35 mouse cellular contexts compared by ENCODE assay signal in the genomic region with DNA sequence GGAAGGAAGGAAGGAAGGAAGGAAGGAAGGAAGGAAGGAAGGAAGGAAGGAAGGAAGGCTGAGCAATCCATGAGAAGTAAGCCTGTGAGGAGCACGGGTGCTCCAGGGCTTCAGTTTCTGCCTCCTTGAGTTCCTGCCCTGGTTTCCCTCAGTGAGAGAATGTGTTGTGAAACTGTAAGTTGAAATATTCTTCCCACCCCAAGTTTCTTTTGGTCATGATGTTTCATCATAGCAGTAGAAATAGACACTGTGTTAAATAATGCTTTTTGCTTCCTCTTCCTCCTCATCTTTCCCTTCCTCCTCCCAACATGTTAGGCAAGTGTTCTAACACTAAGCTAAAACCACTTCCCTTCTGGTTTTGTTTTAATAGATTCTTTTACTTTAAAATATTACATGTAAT. TPM values are rescaled to one million over a fixed set of nuclear protein-coding genes. Genes with fewer than 3 reads are reported as not detected.
DNase-seq lines count a peak whose midpoint lies in the region; ATAC-seq lines count a peak whose summit lies in the region.
"Had no signal": no experiment of that assay in that cellular context is flagged by ENCODE, and none has a peak within 500 bp of the region (broad histone marks: within the 10 kb centered on the region; RNA-seq: fewer than 3 reads in every experiment).

No protein-coding gene starts in this region.

- H3K27me3 ChIP-seq in hindbrain, embryonic 12.5 days, result no peaks in the 10 kb centered on the region
- H3K27me3 ChIP-seq: forebrain, embryonic 13.5 days; heart, embryonic 13.5 days; neural tube, embryonic 12.5 days had no signal

- peak; percentile 51 for DNase-seq in heart, adult 11 months
- no peak for DNase-seq in heart, adult 8-10 months (ENCODE audit: low spot score)
- DNase-seq in lung, postnatal 25 days (ENCODE audit: low spot score), result peak; percentile 11
- no peak for DNase-seq in lung, postnatal 10 days
- DNase-seq: adrenal gland, postnatal 36 days; cerebellum, adult 2 months; cerebellum, postnatal 25 days; gastrocnemius, postnatal 25 days; heart, adult 2 months; heart, postnatal 10 days; kidney, adult 18-20 months; kidney, postnatal 10 days; layer of hippocampus, postnatal 36 days; left cerebral cortex, postnatal 4 days; lung, embryonic 14.5 days; thymus, postnatal 4 days had no signal

- no peak overlapping the region for H3K4me2 ChIP-seq in hindbrain, embryonic 12.5 days (replicated peaks)
- H3K4me2 ChIP-seq: forebrain, embryonic 13.5 days; heart, embryonic 13.5 days; lung, embryonic 14.5 days; midbrain, embryonic 11.5 days; neural tube, embryonic 12.5 days had no signal

- H3K4me1 ChIP-seq in hindbrain, embryonic 12.5 days, result no peaks in the 10 kb centered on the region
- H3K4me1 ChIP-seq: forebrain, embryonic 13.5 days; heart, embryonic 13.5 days; hindbrain, embryonic 10.5 days; neural tube, embryonic 12.5 days had no signal

- H3K9ac ChIP-seq in hindbrain, embryonic 12.5 days, result no peak overlapping the region
- H3K9ac ChIP-seq: forebrain, embryonic 13.5 days; heart, embryonic 13.5 days; lung, embryonic 14.5 days; neural tube, embryonic 12.5 days had no signal

- H3K4me3 ChIP-seq in macrophage (ENCODE audit: inconsistent target), result no peak overlapping the region
- no peak overlapping the region for H3K4me3 ChIP-seq in hindbrain, embryonic 12.5 days
- H3K4me3 ChIP-seq: forebrain, embryonic 13.5 days; heart, adult 2 months; heart, embryonic 13.5 days; hindbrain, embryonic 10.5 days; myocyte; neural tube, embryonic 12.5 days had no signal

- no peaks in the 10 kb centered on the region for H3K79me2 ChIP-seq in macrophage (ENCODE audit: inconsistent target)

- no peaks in the 10 kb centered on the region for H3K36me3 ChIP-seq in macrophage (ENCODE audit: inconsistent target)
- no peaks in the 10 kb centered on the region for H3K36me3 ChIP-seq in hindbrain, embryonic 12.5 days
- H3K36me3 ChIP-seq: heart, embryonic 13.5 days; hindbrain, embryonic 10.5 days; neural tube, embryonic 12.5 days had no signal

- H3K9me3 ChIP-seq in hindbrain, embryonic 12.5 days (replicated peaks), result no peaks in the 10 kb centered on the region
- H3K9me3 ChIP-seq: forebrain, embryonic 13.5 days; heart, embryonic 13.5 days; hindbrain, embryonic 10.5 days; neural tube, embryonic 12.5 days had no signal

- no peak for ATAC-seq in hindbrain, embryonic 12.5 days (ENCODE audit: low FRiP score)
- no peak for ATAC-seq in activated CD4-positive, CD25-positive, alpha-beta regulatory T cell, adult 4 months
- ATAC-seq: forebrain, embryonic 13.5 days; hindbrain, embryonic 16.5 days; midbrain, embryonic 16.5 days; Patski had no signal

- peak overlapping the region; percentile 31; the same call in 1 of the 2 replicates for H3K27ac ChIP-seq in macrophage
- no peak overlapping the region for H3K27ac ChIP-seq in hindbrain, embryonic 12.5 days
- H3K27ac ChIP-seq: forebrain, embryonic 13.5 days; heart, adult 2 months; heart, embryonic 13.5 days; hindbrain, embryonic 10.5 days; neural tube, embryonic 12.5 days had no signal

- 0% methylated on average over 1 of the region's 1 CpGs for WGBS in macrophage (ENCODE audit: missing documents)
- WGBS in hindbrain, embryonic 12.5 days, result 86% methylated on average over 1 of the region's 1 CpGs

RNA-seq across cellular contexts. Expression of gene Lpcat4, which starts 6.6 kb away (rescaled TPM):
- 1 to 10 TPM; 2.6 to 3.6 (median 2.8) TPM for total RNA-seq in heart, adult 8-10 months (2022)
- 1 to 10 TPM in 19 of 26 experiments, under 1 TPM in 5, not detected in 2; 0.40 to 4.3 (median 1.9) TPM for total RNA-seq in macrophage (2018; cell fraction: chromatin; rRNA removed)
- total RNA-seq in macrophage (2018; cell fraction: cytosol; rRNA removed), result 1 to 10 TPM in 13 of 26 experiments, under 1 TPM in 13; 0.40 to 1.7 (median 1.0) TPM
- total RNA-seq in macrophage (2018; cell fraction: nucleus; rRNA removed), result 1 to 10 TPM in 22 of 26 experiments, under 1 TPM in 4; 0.43 to 8.1 (median 2.2) TPM
- 1.1 to 3.9 TPM (median 1.3 TPM) in 3 replicates for polyA plus RNA-seq in macrophage (2018)
- polyA plus RNA-seq in hindbrain, embryonic 12.5 days (2016; fragmentation: Nextera tagmentation; extraction: Ambion mirVana), result 12.1 and 15.5 TPM in 2 replicates
- polyA plus RNA-seq in activated CD4-positive, CD25-positive, alpha-beta regulatory T cell, adult 4 months (2017; shearing (Covaris generic)), result 10 to 100 TPM; 25.3 to 33.5 TPM

RNA-seq across cellular contexts. Expression of gene Nutm1, which starts 26.5 kb away (rescaled TPM):
- not detected for total RNA-seq in heart, adult 8-10 months (2022)
- not detected for total RNA-seq in macrophage (2018; cell fraction: chromatin; rRNA removed)
- not detected for total RNA-seq in macrophage (2018; cell fraction: cytosol; rRNA removed)
- not detected for total RNA-seq in macrophage (2018; cell fraction: nucleus; rRNA removed)
- polyA plus RNA-seq in macrophage (2018), result not detected in 3 replicates
- polyA plus RNA-seq in hindbrain, embryonic 12.5 days (2016; fragmentation: Nextera tagmentation; extraction: Ambion mirVana), result 0.05 and 0.09 TPM in 2 replicates
- polyA plus RNA-seq in activated CD4-positive, CD25-positive, alpha-beta regulatory T cell, adult 4 months (2017; shearing (Covaris generic)), result not detected
- total RNA-seq: adrenal gland, adult 18-20 months; adrenal gland, postnatal 36 days; gastrocnemius, adult 18-20 months; gastrocnemius, postnatal 25 days; heart, adult 2 months; heart, postnatal 10 days; layer of hippocampus, postnatal 36 days; left cerebral cortex, postnatal 4 days had no signal
- polyA plus RNA-seq: cerebellum, adult 2 months; embryonic facial prominence, embryonic 11.5 days; forebrain, embryonic 13.5 days; heart, adult 2 months; hindbrain, embryonic 10.5 days; intestine, embryonic 14.5 days; large intestine, adult 2 months; limb, embryonic 14.5 days; midbrain, embryonic 11.5 days; midbrain, embryonic 16.5 days; myocyte; neural tube, embryonic 12.5 days had no signal

RNA-seq across cellular contexts. Expression of gene Nop10, which starts 29.1 kb away (rescaled TPM):
- total RNA-seq in heart, adult 8-10 months (2022), result 10 to 100 TPM; 57.1 to 65.3 (median 63.2) TPM
- 1 to 10 TPM in 25 of 26 experiments, not detected in 1; 1.5 to 7.0 (median 3.1) TPM for total RNA-seq in macrophage (2018; cell fraction: chromatin; rRNA removed)
- 10 to 100 TPM; 14.2 to 35.4 (median 25.1) TPM for total RNA-seq in macrophage (2018; cell fraction: cytosol; rRNA removed)
- 10 to 100 TPM in 1 of 26 experiments, 1 to 10 TPM in 25; 2.0 to 11.1 (median 5.3) TPM for total RNA-seq in macrophage (2018; cell fraction: nucleus; rRNA removed)
- polyA plus RNA-seq in macrophage (2018), result 25.1 to 47.5 TPM (median 39.2 TPM) in 3 replicates
- 118 and 127 TPM in 2 replicates for polyA plus RNA-seq in hindbrain, embryonic 12.5 days (2016; fragmentation: Nextera tagmentation; extraction: Ambion mirVana)
- polyA plus RNA-seq in activated CD4-positive, CD25-positive, alpha-beta regulatory T cell, adult 4 months (2017; shearing (Covaris generic)), result 100 to 1,000 TPM; 171 to 211 TPM

RNA-seq across cellular contexts. Expression of gene Slc12a6, which starts 33.0 kb away (rescaled TPM):
- 10 to 100 TPM; 28.2 to 35.4 (median 31.2) TPM for total RNA-seq in heart, adult 8-10 months (2022)
- total RNA-seq in macrophage (2018; cell fraction: chromatin; rRNA removed), result 100 to 1,000 TPM; 120 to 339 (median 194) TPM
- total RNA-seq in macrophage (2018; cell fraction: cytosol; rRNA removed), result 100 to 1,000 TPM in 1 of 26 experiments, 10 to 100 TPM in 25; 34.0 to 102 (median 53.5) TPM
- 100 to 1,000 TPM; 105 to 304 (median 136) TPM for total RNA-seq in macrophage (2018; cell fraction: nucleus; rRNA removed)
- 52.8 to 66.8 TPM (median 65.3 TPM) in 3 replicates for polyA plus RNA-seq in macrophage (2018)
- polyA plus RNA-seq in hindbrain, embryonic 12.5 days (2016; fragmentation: Nextera tagmentation; extraction: Ambion mirVana), result 20.4 and 21.1 TPM in 2 replicates
- 10 to 100 TPM; 47.9 to 48.7 TPM for polyA plus RNA-seq in activated CD4-positive, CD25-positive, alpha-beta regulatory T cell, adult 4 months (2017; shearing (Covaris generic))

RNA-seq across cellular contexts. Expression of gene Gm21985, which starts 33.5 kb away (rescaled TPM):
- total RNA-seq in heart, adult 8-10 months (2022), result 1 to 10 TPM in 2 of 4 experiments, under 1 TPM in 2; 0.49 to 2.4 (median 0.91) TPM
- total RNA-seq in macrophage (2018; cell fraction: chromatin; rRNA removed), result 1 to 10 TPM in 21 of 26 experiments, under 1 TPM in 3, not detected in 2; 0.45 to 5.2 (median 2.4) TPM
- 1 to 10 TPM; 2.5 to 8.8 (median 4.5) TPM for total RNA-seq in macrophage (2018; cell fraction: cytosol; rRNA removed)
- total RNA-seq in macrophage (2018; cell fraction: nucleus; rRNA removed), result 1 to 10 TPM in 11 of 26 experiments, under 1 TPM in 2, not detected in 13; 0.56 to 4.0 (median 1.4) TPM
- polyA plus RNA-seq in macrophage (2018), result 2.3 to 3.1 TPM (median 2.4 TPM) in 3 replicates
- polyA plus RNA-seq in hindbrain, embryonic 12.5 days (2016; fragmentation: Nextera tagmentation; extraction: Ambion mirVana), result not detected in 2 replicates
- not detected for polyA plus RNA-seq in activated CD4-positive, CD25-positive, alpha-beta regulatory T cell, adult 4 months (2017; shearing (Covaris generic))
- polyA plus RNA-seq: cerebellum, adult 2 months; embryonic facial prominence, embryonic 11.5 days; forebrain, embryonic 13.5 days; heart, adult 2 months; heart, embryonic 13.5 days; hindbrain, embryonic 10.5 days; hindbrain, embryonic 16.5 days; intestine, embryonic 14.5 days; lung, embryonic 14.5 days; midbrain, embryonic 11.5 days; myocyte; neural tube, embryonic 12.5 days; thymus, postnatal 0 days had no signal

Comparison
In these comparisons a context has a peak if more than half of its experiments do, and no peak if none do; other contexts are left out.
1. DNase-seq: peak in heart, adult 11 months (single experiment) and lung, postnatal 25 days (single experiment); none in heart, adult 8-10 months (single experiment) and lung, postnatal 10 days (single experiment).